In genomic region chr14:54701298-54701697, GRCm38 (mm10) we compare ENCODE assay signal across 8 mouse cellular contexts. TPM values are rescaled to one million over a fixed set of nuclear protein-coding genes. Genes with fewer than 3 reads are reported as not detected.
A peak's percentile ranks its signal among the peaks of the same experiment; 100 is the strongest.
DNase-seq lines count a peak whose midpoint lies in the region; ATAC-seq and TF ChIP-seq lines count a peak whose summit lies in the region.

No protein-coding gene starts in this region.

- TF ChIP-seq CTCF in intestine, postnatal 0 days (IDR thresholded peaks at IDR 0.05; ENCODE audit: low read depth) = peak; percentile 97

- H3K4me3 ChIP-seq in intestine, postnatal 0 days (ENCODE audit: low read depth, low read length) = no peak overlapping the region
- no peak overlapping the region for H3K4me3 ChIP-seq in limb, embryonic 11.5 days (ENCODE audit: low read depth, low read length)
- H3K4me3 ChIP-seq in neural tube, embryonic 13.5 days = no peak overlapping the region

- peak; percentile 59; the same call in 1 of the 2 replicates for ATAC-seq in intestine, postnatal 0 days
- 0 out of 2 replicates have a peak, but pooled peaks have one; percentile 47 for ATAC-seq in limb, embryonic 11.5 days (ENCODE audit: insufficient number of reproducible peaks, low FRiP score, low TSS enrichment, low read depth)
- ATAC-seq in neural tube, embryonic 13.5 days (ENCODE audit: low read depth) = 0 out of 2 replicates have a peak, but pooled peaks have one; percentile 32

- no peaks in the 10 kb centered on the region for H3K36me3 ChIP-seq in intestine, postnatal 0 days (ENCODE audit: control insufficient read depth, insufficient read depth)
- no peaks in the 10 kb centered on the region for H3K36me3 ChIP-seq in limb, embryonic 11.5 days (ENCODE audit: control insufficient read depth, insufficient read depth, low read length)
- H3K36me3 ChIP-seq in neural tube, embryonic 13.5 days = no peaks in the 10 kb centered on the region

- 8% methylated on average over 6 of the region's 6 CpGs for WGBS in intestine, postnatal 0 days
- 11% methylated on average over 6 of the region's 6 CpGs for WGBS in limb, embryonic 11.5 days
- WGBS in neural tube, embryonic 13.5 days = 12% methylated on average over 6 of the region's 6 CpGs

- no peak overlapping the region for H3K4me2 ChIP-seq in intestine, postnatal 0 days (replicated peaks; ENCODE audit: low read depth)
- H3K4me2 ChIP-seq in limb, embryonic 11.5 days (ENCODE audit: low read depth, severe bottlenecking) = no peak overlapping the region
- no peak overlapping the region for H3K4me2 ChIP-seq in neural tube, embryonic 13.5 days

- no peaks in the 10 kb centered on the region for H3K27me3 ChIP-seq in intestine, postnatal 0 days (replicated peaks; ENCODE audit: control insufficient read depth, insufficient read depth, low read length)
- H3K27me3 ChIP-seq in limb, embryonic 11.5 days (ENCODE audit: control insufficient read depth, insufficient read depth, low read length) = 0 out of 2 replicates have a peak, but pooled peaks cover 2% of the 10 kb centered on the region
- H3K27me3 ChIP-seq in neural tube, embryonic 13.5 days = peaks cover 6% of the 10 kb centered on the region; the same call in 1 of the 2 replicates

- H3K4me1 ChIP-seq in intestine, postnatal 0 days (replicated peaks; ENCODE audit: control insufficient read depth, insufficient read depth, low read length) = 0 out of 2 replicates have a peak, but pooled peaks cover 7% of the 10 kb centered on the region
- no peaks in the 10 kb centered on the region for H3K4me1 ChIP-seq in limb, embryonic 11.5 days (ENCODE audit: control insufficient read depth, insufficient read depth, low read length)
- no peaks in the 10 kb centered on the region for H3K4me1 ChIP-seq in neural tube, embryonic 13.5 days (replicated peaks)

- no peaks in the 10 kb centered on the region for H3K9me3 ChIP-seq in intestine, postnatal 0 days (ENCODE audit: control insufficient read depth)
- H3K9me3 ChIP-seq in limb, embryonic 11.5 days (ENCODE audit: control insufficient read depth, low read length) = no peaks in the 10 kb centered on the region
- no peaks in the 10 kb centered on the region for H3K9me3 ChIP-seq in neural tube, embryonic 13.5 days

- H3K27ac ChIP-seq in intestine, postnatal 0 days (ENCODE audit: low read depth, low read length) = no peak overlapping the region
- no peak overlapping the region for H3K27ac ChIP-seq in limb, embryonic 11.5 days (replicated peaks; ENCODE audit: low read depth, low read length)
- no peak overlapping the region for H3K27ac ChIP-seq in neural tube, embryonic 13.5 days (replicated peaks)

- intact Hi-C loops in gastrocnemius, postnatal 14 days (cut with DNase I; ENCODE audit: low total_unique reads) = loop anchor here (5.0 kb wide), 1 partner anchor 49 kb away; no protein-coding TSS in a partner anchor

- DNase-seq in 3T3-L1 (ENCODE audit: low read depth, low spot score) = peak; percentile 73
- DNase-seq in T-cell, adult 2 months (ENCODE audit: low spot score) = peak; percentile 77
- DNase-seq in cerebellum, postnatal 14 days = peak; percentile 83 to 94
- peak; percentile 80 for DNase-seq in gastrocnemius, postnatal 14 days
- DNase-seq in limb, embryonic 11.5 days (ENCODE audit: low spot score) = peak; percentile 87
- DNase-seq in testis, postnatal 14 days (ENCODE audit: low spot score) = peak; percentile 53

- H3K9ac ChIP-seq in intestine, postnatal 0 days (ENCODE audit: low read depth, low read length) = no peak overlapping the region
- no peak overlapping the region for H3K9ac ChIP-seq in limb, embryonic 11.5 days (ENCODE audit: low read length)
- H3K9ac ChIP-seq in neural tube, embryonic 13.5 days = no peak overlapping the region

RNA-seq across cellular contexts. Expression of gene Gm29776, which starts 2.7 kb away (rescaled TPM):
- not detected for total RNA-seq in gastrocnemius, postnatal 14 days (2021)
- polyA plus RNA-seq in intestine, postnatal 0 days (2015; fragmentation: Nextera tagmentation; extraction: Ambion mirVana) = 0.09 TPM in 1 of 2 replicates, not detected in the other
- 0.25 and 0.34 TPM in 2 replicates for polyA plus RNA-seq in limb, embryonic 11.5 days (2014; fragmentation: Nextera tagmentation; extraction: Ambion mirVana)
- polyA plus RNA-seq in neural tube, embryonic 13.5 days (2015; fragmentation: Nextera tagmentation; extraction: Ambion mirVana) = 0.12 and 0.24 TPM in 2 replicates

RNA-seq across cellular contexts. Expression of gene Cebpe, which starts 10.7 kb away (rescaled TPM):
- total RNA-seq in gastrocnemius, postnatal 14 days (2021) = not detected
- polyA plus RNA-seq in intestine, postnatal 0 days (2015; fragmentation: Nextera tagmentation; extraction: Ambion mirVana) = not detected in 2 replicates
- not detected in 2 replicates for polyA plus RNA-seq in limb, embryonic 11.5 days (2014; fragmentation: Nextera tagmentation; extraction: Ambion mirVana)
- polyA plus RNA-seq in neural tube, embryonic 13.5 days (2015; fragmentation: Nextera tagmentation; extraction: Ambion mirVana) = 0.23 TPM in 1 of 2 replicates, not detected in the other

RNA-seq across cellular contexts. Expression of gene Acin1, which starts 14.6 kb away (rescaled TPM):
- 10 to 100 TPM; 68.1 to 73.8 TPM for total RNA-seq in gastrocnemius, postnatal 14 days (2021)
- 49.9 and 57.4 TPM in 2 replicates for polyA plus RNA-seq in intestine, postnatal 0 days (2015; fragmentation: Nextera tagmentation; extraction: Ambion mirVana)
- 141 and 160 TPM in 2 replicates for polyA plus RNA-seq in limb, embryonic 11.5 days (2014; fragmentation: Nextera tagmentation; extraction: Ambion mirVana)
- polyA plus RNA-seq in neural tube, embryonic 13.5 days (2015; fragmentation: Nextera tagmentation; extraction: Ambion mirVana) = 140 and 146 TPM in 2 replicates

RNA-seq across cellular contexts. Expression of gene 1700123O20Rik, which starts 15.3 kb away (rescaled TPM):
- total RNA-seq in gastrocnemius, postnatal 14 days (2021) = 10 to 100 TPM; 10.1 to 11.8 TPM
- 75.5 and 76.8 TPM in 2 replicates for polyA plus RNA-seq in intestine, postnatal 0 days (2015; fragmentation: Nextera tagmentation; extraction: Ambion mirVana)
- 111 and 114 TPM in 2 replicates for polyA plus RNA-seq in limb, embryonic 11.5 days (2014; fragmentation: Nextera tagmentation; extraction: Ambion mirVana)
- polyA plus RNA-seq in neural tube, embryonic 13.5 days (2015; fragmentation: Nextera tagmentation; extraction: Ambion mirVana) = 84.6 and 90.6 TPM in 2 replicates
